Mouse (Mus musculus) stomach, postnatal 0 days (tissue): ENCODE data around the gene Cpne2. TPM values are rescaled to one million over a fixed set of nuclear protein-coding genes. Genes with fewer than 3 reads are reported as not detected.

Experiments
- ATAC-seq: fragments of 200-750 bp; cut with Nextera tagmentation; 2 replicates; pipeline ENCODE4 v1.8.0; 2017; ENCODE audit not compliant: low FRiP score, low TSS enrichment
- DNase-seq: peaks from one replicate; pipeline ENCODE4 v3.0.0-alpha.2; 2016; ENCODE audit warnings: low spot score
- H3K27ac ChIP-seq: fragments of 300-500 bp; sonication (generic); replicated peaks from 2 replicates; pipeline ENCODE4 v1.5.1; 2014; ENCODE audit warnings: mild to moderate bottlenecking, control low read depth
- H3K27me3 ChIP-seq: fragments of 300-500 bp; sonication (generic); 2 replicates; pipeline ENCODE4 v1.6.1; 2014; ENCODE audit warnings: low read length; ENCODE audit not compliant: control insufficient read depth, insufficient read depth
- H3K36me3 ChIP-seq: fragments of 300-500 bp; sonication (generic); 2 replicates; pipeline ENCODE4 v1.6.1; 2014; ENCODE audit warnings: low read length, mixed read lengths; ENCODE audit not compliant: control insufficient read depth, insufficient read depth
- H3K4me1 ChIP-seq: fragments of 300-500 bp; sonication (generic); replicated peaks from 2 replicates; pipeline ENCODE4 v1.6.1; 2014; ENCODE audit warnings: antibody characterized with exemption; ENCODE audit not compliant: control insufficient read depth, insufficient read depth
- H3K4me2 ChIP-seq: fragments of 300-500 bp; sonication (generic); replicated peaks from 2 replicates; pipeline ENCODE4 v1.6.1; 2014; ENCODE audit warnings: low read depth, mild to moderate bottlenecking, control low read depth, moderate library complexity
- H3K4me3 ChIP-seq: fragments of 300-500 bp; sonication (generic); 2 replicates; pipeline ENCODE4 v1.5.1; 2014; ENCODE audit warnings: low read depth, low read length, control low read depth
- H3K9ac ChIP-seq: fragments of 300-500 bp; sonication (generic); 2 replicates; pipeline ENCODE4 v1.6.1; 2014; ENCODE audit warnings: mild to moderate bottlenecking, low read length, control low read depth, mixed read lengths
- H3K9me3 ChIP-seq: fragments of 300-500 bp; sonication (generic); 2 replicates; pipeline ENCODE4 v1.6.1; 2016; ENCODE audit warnings: low read length; ENCODE audit not compliant: control insufficient read depth
- CTCF ChIP-seq: IDR thresholded peaks from 2 replicates; pipeline ENCODE4 v1.5.1; 2016; ENCODE audit warnings: antibody characterized with exemption, low read depth, mild to moderate bottlenecking, moderate library complexity
- EP300 ChIP-seq: optimal IDR thresholded peaks from 2 replicates; pipeline ENCODE3; 2016; ENCODE audit warnings: antibody characterized with exemption
- WGBS: fragments of 180-500 bp; shearing (Covaris S2); extraction: QIAGEN DNeasy Blood & Tissue Kit; methylation state at CpG from one replicate; pipeline ENCODE4 v1.1.7; 2014; 5-methylcytosine and 5-hydroxymethylcytosine counted together
- polyA plus RNA-seq: library from polyadenylated mRNA; unstranded; fragments of >200 nt; fragmentation: Nextera tagmentation; extraction: Ambion mirVana; gene quantifications from 2 replicates; pipeline ENCODE4 v1.2.1, GENCODE M21; 2015

The Cpne2 gene
- polyA plus RNA-seq, 1 experiment from 2014 or later = 6.2 TPM

DNA sequence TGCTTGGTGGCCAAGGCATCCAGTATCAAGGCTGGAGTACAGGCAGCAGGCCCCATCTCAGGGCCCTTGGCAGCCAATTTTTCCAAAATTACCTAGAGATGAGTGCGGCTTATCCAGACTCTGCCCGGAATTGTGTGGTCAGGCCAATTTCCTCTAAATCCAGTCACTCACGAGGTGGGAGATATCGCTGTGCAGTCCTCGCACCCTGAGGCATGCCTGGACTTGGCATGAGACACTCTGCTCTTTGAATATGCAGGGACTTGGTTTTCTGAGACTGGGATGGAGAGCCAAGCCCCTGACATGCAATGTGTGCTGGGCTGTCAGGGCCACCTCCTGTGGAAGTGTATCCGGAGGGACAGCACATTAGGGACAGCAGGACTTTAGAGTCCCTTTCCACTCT lies 33.2 kb downstream of the Cpne2 start:
- WGBS = 75% methylated on average over 6 of the region's 6 CpGs

DNA sequence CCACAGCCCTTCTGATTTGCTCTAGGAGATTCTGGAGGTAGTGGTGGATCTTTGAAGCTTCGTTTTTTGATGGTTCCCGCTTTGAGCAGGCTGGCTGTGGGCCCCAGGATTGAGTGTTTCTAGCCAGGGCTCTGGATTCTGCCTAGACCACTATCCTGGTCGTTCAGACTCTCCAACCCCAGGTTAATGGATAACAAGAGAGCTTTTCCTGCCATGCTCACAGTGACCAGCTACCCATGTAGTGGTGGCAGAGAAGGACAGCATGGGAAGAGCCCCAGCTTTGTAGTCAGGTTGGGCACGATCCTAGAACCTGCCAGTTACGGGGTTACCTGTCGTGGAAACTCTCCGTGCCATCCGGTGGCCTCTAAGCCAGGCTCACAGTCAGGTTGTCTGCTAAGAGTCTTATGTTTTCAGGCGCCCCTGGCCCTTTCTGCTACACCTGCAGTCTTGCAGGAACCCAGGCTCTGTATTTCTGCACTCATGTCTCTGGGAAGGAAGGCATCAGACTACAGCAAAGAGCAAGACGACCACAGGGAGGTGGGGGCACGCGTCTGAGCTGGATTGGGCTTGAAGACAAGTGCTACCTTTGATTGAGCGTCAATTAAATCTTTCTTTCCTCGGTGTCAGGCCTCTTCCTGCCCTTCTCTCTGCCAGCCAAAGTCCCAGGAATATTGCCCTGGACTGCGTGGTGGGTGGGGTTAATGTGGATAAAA lies 33.8 kb downstream of the Cpne2 start:
- 60% methylated on average over 15 of the region's 15 CpGs for WGBS
- ATAC-seq = no peak
- no peak for TF ChIP-seq EP300
- TF ChIP-seq CTCF = no peak
- Histone ChIP-seq H3K4me1 (no peaks in the 10 kb centered on the region), H3K4me2 (no peak overlapping the region), H3K4me3 (no peak overlapping the region), H3K36me3 (no peaks in the 10 kb centered on the region), H3K9me3 (no peaks in the 10 kb centered on the region), H3K27ac (no peak overlapping the region), H3K9ac (no peak overlapping the region), H3K27me3 (no peaks in the 10 kb centered on the region)
- no peak for DNase-seq

More for the DNA sequence above, 33.2 kb downstream of the Cpne2 start:
- no peak for TF ChIP-seq CTCF
- no peak for TF ChIP-seq EP300
- H3K9me3 ChIP-seq = no peaks in the 10 kb centered on the region
- no peak overlapping the region for H3K9ac ChIP-seq
- no peaks in the 10 kb centered on the region for H3K27me3 ChIP-seq
- no peak overlapping the region for H3K27ac ChIP-seq
- ATAC-seq (no peak), DNase-seq (no peak)
- no peaks in the 10 kb centered on the region for H3K4me1 ChIP-seq
- no peaks in the 10 kb centered on the region for H3K36me3 ChIP-seq
- no peak overlapping the region for H3K4me3 ChIP-seq
- H3K4me2 ChIP-seq = no peak overlapping the region

- H3K27ac ChIP-seq = no peak overlapping the region
- no peaks in the 10 kb centered on the region for H3K4me1 ChIP-seq
- H3K4me3 ChIP-seq = no peak overlapping the region
- ATAC-seq = no peak
- WGBS = 66% methylated on average over 8 of the region's 8 CpGs
- H3K4me2 ChIP-seq = no peak overlapping the region
- H3K9me3 ChIP-seq = no peaks in the 10 kb centered on the region
- no peaks in the 10 kb centered on the region for H3K36me3 ChIP-seq
- no peak for DNase-seq
- H3K27me3 ChIP-seq = no peaks in the 10 kb centered on the region
- no peak overlapping the region for H3K9ac ChIP-seq
- TF ChIP-seq EP300 (no peak), CTCF (no peak)
These were observed 34.5 kb downstream of the Cpne2 start for GRCm38 (mm10) chr8:94567159-94567849.

DNA sequence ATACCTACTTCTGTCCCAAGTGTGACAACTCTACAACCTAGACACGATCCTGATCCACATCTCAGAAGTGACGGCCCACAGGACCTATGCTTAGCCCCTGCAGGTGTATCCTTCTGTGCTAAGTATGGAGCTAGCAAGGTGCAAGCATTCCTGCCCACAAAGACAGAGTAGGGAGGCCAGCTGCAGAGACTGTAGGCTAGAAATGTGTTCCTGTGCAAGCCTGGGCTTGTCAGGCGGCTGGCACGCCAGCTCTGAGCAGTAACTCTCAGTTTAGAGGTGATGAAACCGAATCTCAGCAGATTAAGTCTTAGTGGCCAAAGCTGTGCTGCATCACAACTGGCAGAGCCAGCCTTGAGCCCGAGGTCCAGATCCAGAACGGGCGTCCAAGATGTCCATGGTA lies 35.3 kb downstream of the Cpne2 start:
- H3K4me3 ChIP-seq = no peak overlapping the region
- H3K4me2 ChIP-seq = no peak overlapping the region
- DNase-seq (no peak), ATAC-seq (no peak)
- no peak overlapping the region for H3K27ac ChIP-seq
- no peaks in the 10 kb centered on the region for H3K9me3 ChIP-seq
- H3K36me3 ChIP-seq = no peaks in the 10 kb centered on the region
- H3K4me1 ChIP-seq = no peaks in the 10 kb centered on the region
- WGBS = 79% methylated on average over 8 of the region's 8 CpGs
- no peak overlapping the region for H3K9ac ChIP-seq
- no peaks in the 10 kb centered on the region for H3K27me3 ChIP-seq
- TF ChIP-seq EP300 (no peak), CTCF (no peak)

DNA sequence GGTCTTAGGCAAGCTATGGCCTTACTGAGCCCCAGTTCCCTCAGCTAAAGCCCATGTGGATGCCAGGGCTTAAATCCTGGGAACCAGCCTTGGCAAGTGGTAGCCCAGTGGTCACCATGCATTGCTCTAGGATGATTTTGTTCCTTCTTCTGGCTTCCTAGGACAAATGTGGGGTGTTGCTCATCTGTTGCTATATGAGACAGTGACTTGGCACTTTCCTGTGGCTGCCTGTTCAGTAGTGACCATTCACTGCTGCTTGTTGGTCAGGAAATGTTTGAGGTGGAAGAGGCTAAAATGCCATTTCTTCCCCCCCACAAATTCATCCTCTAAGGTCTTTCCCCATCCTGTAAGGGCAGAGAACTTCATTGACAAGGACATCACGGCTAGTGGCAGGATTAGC lies 36.6 kb downstream of the Cpne2 start:
- no peak overlapping the region for H3K9ac ChIP-seq
- no peak for DNase-seq
- H3K9me3 ChIP-seq = no peaks in the 10 kb centered on the region
- no peak for TF ChIP-seq CTCF
- TF ChIP-seq EP300 = no peak
- H3K36me3 ChIP-seq = peaks cover 5% of the 10 kb centered on the region; the same call in 1 of the 2 replicates
- no peak overlapping the region for H3K4me3 ChIP-seq
- WGBS = 64% methylated on average over 1 of the region's 1 CpGs
- no peak overlapping the region for H3K27ac ChIP-seq
- H3K4me1 ChIP-seq = no peaks in the 10 kb centered on the region
- no peak overlapping the region for H3K4me2 ChIP-seq
- no peaks in the 10 kb centered on the region for H3K27me3 ChIP-seq
- ATAC-seq = no peak

GRCm38 (mm10) chr8:94571896-94572295 lies 39.1 kb downstream of the Cpne2 start:
- Histone ChIP-seq H3K36me3 (peaks cover 18% of the 10 kb centered on the region), H3K9me3 (no peaks in the 10 kb centered on the region), H3K27ac (no peak overlapping the region), H3K27me3 (no peaks in the 10 kb centered on the region), H3K4me1 (no peaks in the 10 kb centered on the region), H3K4me2 (no peak overlapping the region), H3K4me3 (no peak overlapping the region), H3K9ac (no peak overlapping the region)
- ATAC-seq (no peak), DNase-seq (no peak)
- TF ChIP-seq EP300 (no peak), CTCF (no peak)
- 60% methylated on average over 2 of the region's 2 CpGs for WGBS
